Mouse (Mus musculus) heart, embryonic 16.5 days (tissue): ENCODE data around the gene Polr1e. TPM values are rescaled to one million over a fixed set of nuclear protein-coding genes. Genes with fewer than 3 reads are reported as not detected.

Experiments used
- ATAC-seq: fragments of 200-750 bp; cut with Nextera tagmentation; replicated peaks from 2 replicates; pipeline ENCODE4 v1.8.0; 2017; ENCODE audit warnings: moderate number of reproducible peaks; ENCODE audit not compliant: insufficient read depth, low FRiP score; ENCODE audit errors: extremely low read depth
- H3K27ac ChIP-seq: fragments of 300-500 bp; sonication (generic); 2 replicates; pipeline ENCODE4 v1.5.1; 2014; ENCODE audit warnings: mild to moderate bottlenecking, low read length, control low read depth, moderate library complexity
- H3K27me3 ChIP-seq: fragments of 300-500 bp; sonication (generic); 2 replicates; pipeline ENCODE4 v1.6.1; 2014; ENCODE audit warnings: low read length, mixed read lengths; ENCODE audit not compliant: control insufficient read depth, insufficient read depth
- H3K36me3 ChIP-seq: fragments of 300-500 bp; sonication (generic); 2 replicates; pipeline ENCODE4 v1.6.1; 2014; ENCODE audit not compliant: control insufficient read depth, insufficient read depth
- H3K4me1 ChIP-seq: fragments of 300-500 bp; sonication (generic); 2 replicates; pipeline ENCODE4 v1.6.1; 2014; ENCODE audit warnings: low read length, mixed read lengths; ENCODE audit not compliant: control insufficient read depth, insufficient read depth
- H3K4me2 ChIP-seq: fragments of 300-500 bp; sonication (generic); 2 replicates; pipeline ENCODE4 v1.6.1; 2014; ENCODE audit warnings: low read depth, mild to moderate bottlenecking, control low read depth, low read length
- H3K4me3 ChIP-seq: fragments of 300-500 bp; sonication (generic); 2 replicates; pipeline ENCODE4 v1.5.1; 2014; ENCODE audit warnings: mild to moderate bottlenecking, control low read depth, low read length
- H3K9ac ChIP-seq: fragments of 300-500 bp; sonication (generic); 2 replicates; pipeline ENCODE4 v1.6.1; 2014; ENCODE audit warnings: low read length, control low read depth
- H3K9me3 ChIP-seq: fragments of 300-500 bp; sonication (generic); replicated peaks from 2 replicates; pipeline ENCODE4 v1.6.1; 2016; ENCODE audit warnings: low read length; ENCODE audit not compliant: control insufficient read depth
- WGBS: fragments of 180-500 bp; shearing (Covaris S2); extraction: QIAGEN DNeasy Blood & Tissue Kit; methylation state at CpG from one replicate; pipeline ENCODE4 v1.1.7; 2014; 5-methylcytosine and 5-hydroxymethylcytosine counted together
- polyA plus RNA-seq: library from polyadenylated mRNA; unstranded; fragments of >200 nt; fragmentation: Nextera tagmentation; extraction: Ambion mirVana; gene quantifications from 2 replicates; pipeline ENCODE4 v1.2.1, GENCODE M21; 2015

Polr1e gene
- polyA plus RNA-seq: 80.2 and 90.4 TPM in 2 replicates

GRCm38 (mm10) chr4:45018452-45018980, at the start of gene Polr1e:
Polr1e (plus strand) TSS chr4:45018583.
- peak; percentile 90 for ATAC-seq

GRCm38 (mm10) chr4:44970056-44970455, 48.3 kb upstream of the Polr1e start:
- Histone ChIP-seq H3K4me2 (no peak overlapping the region), H3K4me3 (no peak overlapping the region), H3K9ac (no peak overlapping the region), H3K4me1 (peaks cover 5% of the 10 kb centered on the region), H3K9me3 (no peaks in the 10 kb centered on the region), H3K27ac (no peak overlapping the region), H3K36me3 (no peaks in the 10 kb centered on the region), H3K27me3 (no peaks in the 10 kb centered on the region)
- WGBS: 90% methylated on average over 7 of the region's 7 CpGs
- no peak for ATAC-seq

More at GRCm38 (mm10) chr4:45018452-45018980, at the start of gene Polr1e:
- peak within 1 kb of the TSS; percentile 65 for H3K4me3 ChIP-seq
- H3K27me3 ChIP-seq: no peaks in the 10 kb centered on the region
- peaks cover 17% of the 10 kb centered on the region for H3K4me1 ChIP-seq
- peak within 1 kb of the TSS; percentile 76 for H3K9ac ChIP-seq
- H3K4me2 ChIP-seq: peak within 1 kb of the TSS; percentile 95
- H3K27ac ChIP-seq: peak within 1 kb of the TSS; percentile 64
- peaks cover 8% of the 10 kb centered on the region for H3K36me3 ChIP-seq
- no peaks in the 10 kb centered on the region for H3K9me3 ChIP-seq
- WGBS: 0% methylated on average over 29 of the region's 29 CpGs

GRCm38 (mm10) chr4:44970612-44971110, 47.7 kb upstream of the Polr1e start:
- H3K36me3 ChIP-seq: no peaks in the 10 kb centered on the region
- no peak overlapping the region for H3K9ac ChIP-seq
- no peak overlapping the region for H3K4me2 ChIP-seq
- no peak overlapping the region for H3K4me3 ChIP-seq
- no peak for ATAC-seq
- 20% methylated on average over 10 of the region's 10 CpGs for WGBS
- H3K27me3 ChIP-seq: no peaks in the 10 kb centered on the region
- no peak overlapping the region for H3K27ac ChIP-seq
- peaks cover 5% of the 10 kb centered on the region for H3K4me1 ChIP-seq
- no peaks in the 10 kb centered on the region for H3K9me3 ChIP-seq

- WGBS: 10% methylated on average over 9 of the region's 9 CpGs
- ATAC-seq: peak; percentile 56; the same call in 1 of the 2 replicates
- Histone ChIP-seq H3K27ac (no peak overlapping the region), H3K4me1 (peaks cover 5% of the 10 kb centered on the region), H3K9me3 (peaks cover 3% of the 10 kb centered on the region; the same call in 1 of the 2 replicates), H3K36me3 (no peaks in the 10 kb centered on the region), H3K27me3 (no peaks in the 10 kb centered on the region), H3K4me2 (peak overlapping the region; percentile 66), H3K4me3 (peak overlapping the region; percentile 38), H3K9ac (peak overlapping the region; percentile 52)
Observed at GRCm38 (mm10) chr4:44973450-44973849, 44.9 kb upstream of the Polr1e start.

- Histone ChIP-seq H3K27ac (no peak overlapping the region), H3K9ac (peak overlapping the region; percentile 52)
- peak; percentile 40; the same call in 1 of the 2 replicates for ATAC-seq
Observed at GRCm38 (mm10) chr4:44973871-44974270, 44.5 kb upstream of the Polr1e start.

GRCm38 (mm10) chr4:44974331-44974730, 44.1 kb upstream of the Polr1e start:
- H3K36me3 ChIP-seq: no peaks in the 10 kb centered on the region
- H3K9me3 ChIP-seq: peaks cover 3% of the 10 kb centered on the region; the same call in 1 of the 2 replicates
- ATAC-seq: no peak
- no peak overlapping the region for H3K4me2 ChIP-seq
- 74% methylated on average over 8 of the region's 8 CpGs for WGBS
- H3K27ac ChIP-seq: no peak overlapping the region
- H3K9ac ChIP-seq: no peak overlapping the region
- H3K4me1 ChIP-seq: peaks cover 5% of the 10 kb centered on the region
- no peak overlapping the region for H3K4me3 ChIP-seq
- no peaks in the 10 kb centered on the region for H3K27me3 ChIP-seq

More at GRCm38 (mm10) chr4:44973871-44974270, 44.5 kb upstream of the Polr1e start:
- H3K4me1 ChIP-seq: peaks cover 5% of the 10 kb centered on the region
- peak overlapping the region; percentile 66 for H3K4me2 ChIP-seq
- H3K36me3 ChIP-seq: no peaks in the 10 kb centered on the region
- no peaks in the 10 kb centered on the region for H3K27me3 ChIP-seq
- peaks cover 3% of the 10 kb centered on the region; the same call in 1 of the 2 replicates for H3K9me3 ChIP-seq
- 44% methylated on average over 14 of the region's 14 CpGs for WGBS
- peak overlapping the region; percentile 38 for H3K4me3 ChIP-seq

- Histone ChIP-seq H3K4me3 (no peak overlapping the region), H3K4me1 (peaks cover 14% of the 10 kb centered on the region), H3K36me3 (no peaks in the 10 kb centered on the region), H3K27ac (no peak overlapping the region), H3K4me2 (no peak overlapping the region), H3K27me3 (no peaks in the 10 kb centered on the region), H3K9ac (no peak overlapping the region), H3K9me3 (peaks cover 3% of the 10 kb centered on the region; the same call in 1 of the 2 replicates)
- no peak for ATAC-seq
- 65% methylated on average over 6 of the region's 6 CpGs for WGBS
Observed at GRCm38 (mm10) chr4:44976026-44976615, 42.3 kb upstream of the Polr1e start.

GRCm38 (mm10) chr4:44976921-44977710, 41.3 kb upstream of the Polr1e start:
- Histone ChIP-seq H3K9me3 (peaks cover 3% of the 10 kb centered on the region; the same call in 1 of the 2 replicates), H3K27me3 (no peaks in the 10 kb centered on the region), H3K4me3 (no peak overlapping the region), H3K36me3 (no peaks in the 10 kb centered on the region), H3K27ac (no peak overlapping the region), H3K9ac (no peak overlapping the region), H3K4me1 (peaks cover 17% of the 10 kb centered on the region), H3K4me2 (no peak overlapping the region)
- 85% methylated on average over 10 of the region's 10 CpGs for WGBS
- no peak for ATAC-seq
